Mouse (Mus musculus) adrenal gland, postnatal 14 days (tissue): ENCODE results near the gene Zfp980. TPM values are rescaled to one million over a fixed set of nuclear protein-coding genes. Genes with fewer than 3 reads are reported as not detected.
"Not testable (repeated sequence)": the region's sequence is repeated elsewhere in the genome, so short reads cannot be mapped to it uniquely, and the experiment has no call there.

Experiments
- DNase-seq: peaks from one replicate; pipeline ENCODE4 v3.0.0; 2021; ENCODE audit warnings: mixed read lengths
- long read RNA-seq, 2 experiments: library from polyadenylated mRNA; stranded (forward); transcript quantifications; one replicate each; pipeline ENCODE4 v2.0.0; 2021
- total RNA-seq: library from RNA; stranded (reverse); gene quantifications from 2 replicates; pipeline ENCODE4 v1.2.3, GENCODE M21; 2021

The Zfp980 gene
- total RNA-seq: 0.26 TPM in 1 of 2 replicates, not detected in the other
- long read RNA-seq, experiment 1, partial matches to known transcripts: 0 of 3 reads
- long read RNA-seq, experiment 1, other reads (novel, unspliced or antisense): 3 of 3 reads
- long read RNA-seq, experiment 2: 0 reads

DNA sequence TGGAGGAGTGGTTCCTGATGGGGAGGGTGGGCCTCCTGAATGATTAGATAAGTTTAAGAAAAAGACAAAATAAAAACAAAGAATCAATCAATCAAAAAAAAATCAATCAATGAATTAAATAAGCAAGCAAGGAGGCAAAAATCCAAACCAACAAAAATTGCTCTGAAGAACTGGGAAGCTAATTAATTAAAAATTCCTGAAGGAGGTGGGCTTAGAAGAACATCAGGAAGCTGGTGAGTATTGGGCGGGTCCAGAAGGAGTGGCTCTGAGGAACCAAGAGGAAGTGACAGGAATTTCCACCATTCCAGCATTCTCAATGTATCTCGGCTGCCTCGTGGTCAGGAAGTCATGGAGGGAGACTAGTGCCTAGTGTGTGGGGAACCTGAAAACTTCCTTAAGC lies at the start of gene Zfp980:
Gene Zfp980 (plus strand): TSS at position 301 of the 400 bp plus-strand sequence.
- DNase-seq: not testable (repeated sequence)

DNA sequence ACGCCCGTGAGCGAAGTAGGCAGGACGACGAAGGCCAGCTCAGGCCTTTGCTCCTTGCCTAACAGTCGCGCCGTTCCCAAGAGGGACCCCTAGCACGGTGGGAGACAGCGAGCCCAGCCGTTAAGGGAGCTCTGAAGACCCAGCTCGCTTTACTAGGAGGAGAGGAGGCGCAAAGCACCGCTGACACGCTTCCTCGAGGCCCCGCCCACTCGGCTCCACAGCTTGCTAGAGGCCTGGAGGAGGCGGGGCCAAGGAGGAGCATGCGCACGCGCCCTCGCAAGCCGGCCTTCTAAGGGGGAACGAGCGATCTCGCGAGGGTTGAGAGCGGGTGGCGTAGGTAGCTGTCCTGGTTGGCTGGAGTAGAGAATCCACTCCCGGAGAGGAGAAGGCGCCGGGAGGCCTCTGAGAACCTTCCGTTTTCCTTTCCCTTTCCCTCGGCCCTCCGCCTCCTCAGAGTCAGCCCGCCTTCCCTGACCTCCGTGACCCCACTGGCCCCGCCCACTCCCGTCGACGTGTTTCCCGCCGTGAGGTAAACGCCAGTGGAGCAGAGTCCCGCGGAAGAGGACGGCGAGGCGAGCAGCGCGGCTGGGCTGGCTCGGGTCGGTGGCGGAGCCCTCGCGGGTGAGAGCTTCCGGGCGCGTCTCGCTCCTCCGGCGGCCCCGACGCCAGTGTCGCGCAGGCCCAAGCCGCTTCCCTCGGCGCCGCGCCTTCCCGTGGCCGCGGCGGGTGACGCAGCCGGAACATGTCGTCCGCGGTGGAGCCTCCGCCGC lies 29.9 kb upstream of the Zfp980 start:
- DNase-seq: peak; percentile 4

DNA sequence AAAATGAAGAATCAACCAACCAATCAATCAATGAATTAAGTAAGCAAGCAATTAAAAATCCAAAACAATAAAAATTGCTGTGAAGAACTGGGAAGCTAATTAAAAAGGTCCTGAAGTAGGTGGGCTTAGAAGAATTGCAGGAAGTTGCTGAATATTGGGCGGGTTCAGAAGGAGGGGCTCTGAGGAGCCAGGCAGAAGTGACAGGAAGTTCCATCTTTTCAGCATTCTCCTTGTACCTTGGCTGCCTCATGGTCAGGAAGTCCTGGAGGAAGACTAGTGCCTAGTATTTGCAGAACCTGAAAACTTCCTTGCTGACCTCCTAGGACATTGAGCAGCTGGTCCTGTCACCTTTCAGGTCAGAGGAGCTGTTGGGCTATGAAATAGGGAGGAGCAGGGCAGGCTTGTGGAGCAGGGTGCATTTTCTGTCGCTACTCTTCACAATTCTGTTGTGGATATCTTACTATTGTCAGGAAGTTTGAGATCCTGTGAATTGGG lies 3.8 kb downstream of the Zfp980 start:
- DNase-seq: not testable (repeated sequence)

DNA sequence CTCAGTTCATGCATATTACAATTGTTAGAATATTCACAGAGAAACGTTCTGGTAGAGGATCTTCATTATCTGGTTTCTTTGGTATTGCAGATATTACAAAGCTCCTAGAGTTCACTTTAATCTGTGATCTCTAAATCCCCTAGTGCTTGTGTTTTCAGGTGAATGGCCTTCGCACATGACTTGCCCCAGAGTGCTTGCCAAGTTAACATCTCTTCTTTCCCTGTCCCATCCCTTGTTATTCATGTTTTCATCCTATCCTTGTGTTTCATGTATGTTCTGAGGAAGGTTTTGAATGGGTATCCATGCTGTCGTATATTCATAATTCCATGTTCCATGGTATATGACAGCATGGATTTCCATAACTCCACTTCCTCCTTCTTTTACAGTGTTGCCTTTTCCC lies 9.7 kb downstream of the Zfp980 start:
- DNase-seq: not testable (repeated sequence)

DNA sequence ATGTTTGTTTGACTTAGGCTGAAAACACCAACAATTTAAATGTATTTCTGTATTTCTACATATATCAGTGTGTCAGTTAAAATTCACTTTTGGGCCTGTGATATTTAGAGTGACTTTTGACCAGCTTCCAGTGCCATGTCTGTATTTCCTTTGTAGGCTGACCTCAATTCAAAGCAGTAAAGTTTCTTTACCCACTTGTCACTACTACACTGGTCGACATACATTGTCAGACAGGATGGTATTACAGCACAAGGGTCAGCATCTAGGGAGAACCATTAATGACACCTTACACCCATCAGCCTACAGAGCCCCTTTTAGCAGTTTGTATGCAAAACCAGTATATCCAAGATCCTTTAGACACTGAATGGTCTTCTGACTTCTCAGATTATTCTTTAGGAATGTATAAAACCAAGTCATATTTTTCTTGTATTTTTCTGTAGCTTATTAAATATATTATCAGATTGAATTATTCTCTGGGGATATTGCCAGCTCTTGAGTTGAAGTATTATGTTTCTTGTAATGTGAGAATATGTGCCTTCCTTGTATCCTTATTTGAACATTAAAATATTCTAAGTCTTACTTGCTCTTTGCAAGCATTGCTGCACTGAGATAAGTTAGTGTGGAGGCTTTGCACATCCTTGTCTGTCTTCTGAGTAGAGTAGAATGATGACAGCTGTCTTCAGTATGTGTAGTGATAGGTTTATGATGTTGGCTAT lies 10.3 kb downstream of the Zfp980 start:
- not testable (repeated sequence) for DNase-seq

DNA sequence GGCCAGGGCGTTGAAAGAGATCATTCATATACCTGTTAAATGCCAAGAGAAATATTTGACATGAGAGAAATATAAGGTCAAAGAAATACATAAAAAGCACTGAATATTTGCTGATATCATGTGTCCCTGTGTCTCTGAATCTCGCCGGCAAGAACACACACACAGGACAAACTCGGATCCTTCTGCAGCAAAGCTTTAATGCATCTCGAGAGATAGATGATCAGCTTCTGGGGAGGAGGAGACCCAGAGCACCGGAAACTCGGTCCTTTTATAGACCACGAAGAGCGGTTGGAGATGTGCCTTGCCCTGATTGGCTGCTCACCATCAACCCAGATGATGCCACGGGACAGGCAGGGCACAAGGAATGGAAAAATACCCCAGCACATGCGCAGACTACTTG lies 11.5 kb downstream of the Zfp980 start:
- not testable (repeated sequence) for DNase-seq

DNA sequence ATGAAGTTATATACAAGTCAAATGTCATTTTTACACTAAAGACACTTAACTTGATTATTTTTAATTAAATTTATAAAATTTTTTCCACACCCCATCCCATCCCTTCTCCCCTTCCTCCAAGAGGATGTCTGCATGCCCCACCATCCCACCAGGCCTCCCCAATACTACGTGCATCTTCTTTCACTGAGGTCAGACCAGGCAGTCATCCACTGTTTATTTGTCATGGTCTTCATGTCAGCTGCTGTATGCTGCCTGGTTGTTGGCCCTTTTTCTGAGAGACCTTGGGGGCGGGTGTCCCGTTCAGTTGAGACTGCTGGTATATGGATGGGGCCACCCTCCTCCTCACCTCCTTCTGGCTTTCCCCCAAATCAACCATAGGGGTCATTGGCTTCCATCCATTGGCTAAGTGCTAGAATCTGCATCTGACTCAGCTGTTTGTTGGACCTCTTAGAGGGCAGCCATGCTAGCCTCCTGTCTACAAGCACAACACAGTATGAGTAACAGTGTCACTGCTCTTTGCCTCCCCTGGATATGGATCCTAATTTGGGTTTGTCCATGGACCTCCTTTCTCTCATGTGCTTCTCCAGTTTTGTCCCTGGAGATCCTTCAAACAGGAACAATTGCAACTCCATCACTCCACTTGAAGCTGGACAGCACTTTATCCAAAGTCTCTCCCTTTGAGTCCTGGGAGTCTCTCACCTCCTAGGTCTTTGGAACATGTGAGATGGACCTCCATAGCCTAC lies 12.7 kb downstream of the Zfp980 start:
- not testable (repeated sequence) for DNase-seq

DNA sequence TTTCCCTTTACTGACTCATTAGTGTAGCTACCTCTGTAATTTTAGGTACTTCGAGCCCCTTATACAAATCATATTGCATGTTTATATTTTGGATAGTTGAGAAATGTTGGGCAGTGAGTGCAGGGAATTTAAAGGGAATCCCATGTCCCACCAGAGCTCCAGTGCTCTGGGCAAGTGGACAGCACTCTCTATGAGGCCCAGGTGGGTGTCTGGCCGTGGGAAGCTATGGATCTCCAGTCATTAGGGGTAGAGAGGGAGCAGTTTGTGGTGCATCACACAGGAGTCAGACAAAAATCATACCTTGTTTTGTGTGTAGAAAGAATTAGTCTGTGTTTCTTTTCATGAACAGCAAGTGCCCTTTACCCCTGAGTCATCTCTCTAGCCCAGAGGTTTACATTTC lies 15.6 kb downstream of the Zfp980 start:
- DNase-seq: not testable (repeated sequence)

DNA sequence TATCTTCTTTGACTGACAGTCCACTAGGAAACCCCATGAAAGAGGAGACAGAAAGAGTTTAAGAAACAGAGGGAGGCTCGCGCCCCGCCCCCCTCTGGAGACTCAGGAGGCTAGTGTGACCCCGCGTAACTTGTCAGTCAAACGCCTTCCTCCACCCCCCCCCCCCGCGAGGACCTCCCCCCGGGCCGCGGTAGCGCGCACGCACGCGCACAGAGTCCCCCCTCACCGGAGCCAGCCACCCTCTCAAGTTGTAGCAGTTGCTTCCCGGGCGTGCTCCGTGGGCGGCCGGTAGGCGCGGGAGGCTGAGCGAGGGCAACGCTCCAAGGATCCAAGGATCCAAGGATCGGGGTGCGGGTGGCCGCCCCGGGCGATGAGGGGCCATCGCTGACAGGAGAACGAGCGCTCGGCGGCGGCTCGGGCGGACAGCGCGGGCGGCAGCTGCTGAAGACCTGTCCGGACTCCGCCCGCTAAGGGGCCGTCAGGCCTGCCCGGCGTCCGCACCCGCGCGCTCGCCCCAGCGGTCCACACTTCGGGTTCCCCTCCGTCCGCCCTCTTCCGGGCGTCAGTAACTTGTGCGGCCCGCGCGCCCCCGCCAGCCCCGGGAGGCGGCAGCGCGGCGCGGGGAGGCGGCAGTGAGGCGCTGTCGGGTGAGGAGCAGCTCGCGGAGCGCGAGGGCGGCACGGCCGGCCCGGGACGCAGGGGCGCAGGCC lies 74.6 kb downstream of the Zfp980 start:
- peak; percentile 21 for DNase-seq

DNA sequence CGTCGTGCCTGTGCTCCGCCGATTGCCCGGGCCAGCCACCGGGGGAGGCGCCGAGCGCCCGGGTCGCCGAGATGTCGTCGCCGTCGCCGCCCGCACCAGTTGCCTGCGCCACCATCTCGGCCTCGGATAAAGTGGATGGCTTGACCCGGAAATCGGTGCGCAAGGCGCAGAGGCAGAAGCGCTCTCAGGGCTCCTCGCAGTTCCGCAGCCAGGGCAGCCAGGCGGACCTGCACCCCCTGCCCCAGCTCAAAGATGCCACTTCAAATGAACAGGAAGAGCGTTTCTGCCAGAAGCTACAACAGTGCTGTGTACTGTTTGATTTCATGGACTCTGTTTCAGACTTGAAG lies 75.1 kb downstream of the Zfp980 start:
- DNase-seq: not testable (repeated sequence)

Other genes with a start within 250 kb of the Zfp980 start
- gene Zfp990, start 159.9 kb upstream of the Zfp980 start, total RNA-seq: 1.2 and 1.7 TPM in 2 replicates
- 2.0 and 3.1 TPM in 2 replicates for gene Gm13212, start 85.5 kb upstream of the Zfp980 start, total RNA-seq
- not detected in 2 replicates for gene Zfp986, start 198.1 kb downstream of the Zfp980 start, total RNA-seq